Mouse (Mus musculus) effector memory CD4-positive, alpha-beta T cell, adult 7 months (primary cell): ENCODE measurements around the gene Slfn14. TPM values are rescaled to one million over a fixed set of nuclear protein-coding genes. Genes with fewer than 3 reads are reported as not detected.

Experiments
- polyA plus RNA-seq: library from polyadenylated mRNA; unstranded; fragments of 100-300 nt; shearing (Covaris generic); gene quantifications from one replicate; pipeline ENCODE4 v1.2.1, GENCODE M21; 2017

Slfn14 gene
- not detected for polyA plus RNA-seq

DNA sequence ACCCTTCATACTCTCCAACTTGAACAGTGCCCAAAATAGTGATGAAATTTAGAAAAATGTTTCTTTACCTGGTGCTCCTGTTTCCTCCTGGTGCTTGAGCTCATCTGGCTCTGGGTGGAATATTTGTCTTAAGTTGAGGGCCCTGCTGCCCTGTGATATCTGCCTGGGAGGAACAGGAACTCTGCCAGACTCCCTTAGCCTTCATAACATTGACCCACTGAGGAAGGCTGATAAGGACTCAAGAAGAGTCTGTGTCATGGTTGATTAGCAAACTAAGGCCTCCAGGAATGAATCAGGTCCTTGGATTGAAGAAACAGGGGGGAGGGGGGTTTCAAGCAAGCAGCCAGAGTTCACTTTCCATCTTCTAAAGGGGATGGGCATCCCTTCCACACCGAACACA, at the start of gene Slfn14:
Slfn14 (minus strand) TSS at position 161 of the 400 bp plus-strand sequence.

DNA sequence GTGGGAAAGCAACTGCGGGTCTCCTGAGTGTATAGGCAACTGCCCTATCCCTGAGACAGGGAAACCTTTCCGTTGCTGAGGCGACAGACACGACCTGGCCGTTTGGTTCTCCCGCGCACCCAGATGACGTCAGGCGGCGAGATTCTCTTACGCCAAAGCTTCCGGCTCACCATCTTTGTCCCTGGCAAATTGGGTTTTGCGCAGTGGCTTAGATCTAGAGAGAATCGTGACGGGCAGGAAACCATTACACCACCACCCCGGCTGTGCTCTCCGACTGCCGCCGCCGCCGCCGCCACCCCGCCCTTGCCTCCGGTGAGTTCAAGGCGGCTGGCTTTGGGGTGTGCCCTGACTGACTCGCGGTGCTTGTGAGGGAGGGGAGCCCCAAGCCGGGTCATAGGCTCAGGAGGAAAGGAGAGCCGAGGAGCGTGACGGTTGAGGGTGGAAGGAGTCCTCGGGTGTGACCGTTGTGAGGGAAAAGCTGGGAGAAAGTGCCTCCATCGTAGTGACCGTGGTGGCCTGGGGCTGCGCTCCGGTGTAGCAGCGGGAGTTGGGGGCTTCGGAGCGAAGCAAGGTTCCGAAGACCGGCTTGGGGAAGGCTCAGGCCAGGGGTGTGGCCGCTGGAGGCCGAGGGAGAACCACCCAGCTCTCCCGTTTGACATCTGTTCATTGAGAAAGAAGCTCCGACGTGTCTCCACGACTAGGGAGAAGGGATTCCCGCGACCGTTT, 16.2 kb upstream of the Slfn14 start, which contains the start of gene Pex12:
Pex12 (minus strand) TSS at position 61 of the 726 bp plus-strand sequence.

DNA sequence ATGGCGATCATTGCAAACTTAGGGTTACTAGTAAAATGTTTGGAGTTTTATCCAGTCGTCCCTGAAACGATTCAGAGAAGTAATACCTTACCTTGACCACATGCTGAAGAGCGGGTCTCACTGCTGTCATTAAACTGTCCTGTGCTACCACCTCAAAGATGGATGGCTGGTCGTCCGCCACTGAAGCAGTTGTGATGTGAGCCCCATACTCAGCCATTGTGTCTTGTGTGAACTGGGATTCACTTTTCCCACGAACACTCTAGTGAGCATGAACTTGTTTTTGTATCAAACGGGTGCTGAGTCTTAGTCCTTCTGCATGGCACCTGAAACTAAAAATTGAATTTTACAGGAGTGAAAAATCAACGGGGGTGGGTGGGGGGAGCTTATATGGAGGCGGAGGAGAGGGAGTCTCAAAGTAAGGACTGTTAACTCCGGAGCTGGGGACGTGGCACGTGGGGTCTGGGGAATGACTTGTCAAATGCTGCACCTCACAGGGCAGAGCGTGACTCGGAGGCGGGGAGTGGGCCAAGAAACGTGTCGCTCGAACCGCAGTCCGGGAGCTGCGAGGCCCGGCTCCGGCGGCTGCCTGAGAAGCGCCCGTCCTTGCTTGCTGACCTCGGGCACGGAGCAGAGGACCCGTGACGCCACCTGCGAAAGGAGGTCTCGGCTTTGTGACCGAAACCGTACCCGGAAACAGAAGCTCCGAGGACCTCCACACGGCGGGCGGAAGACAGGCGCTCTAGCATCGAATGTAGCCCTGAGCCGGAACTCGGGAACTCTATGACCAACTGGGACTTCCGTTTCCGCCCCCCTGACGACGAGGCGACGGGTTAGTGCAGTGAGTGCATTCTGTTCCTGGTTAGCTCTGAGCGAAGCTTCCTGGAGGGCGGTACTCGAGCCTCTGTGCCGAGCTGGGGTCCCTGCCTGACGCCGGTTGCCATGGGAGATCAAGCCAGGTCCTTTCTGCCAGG, 12.0 kb upstream of the Slfn14 start, which contains the start of gene Ap2b1:
Ap2b1 (plus strand) TSS at position 800 of the 971 bp plus-strand sequence.

Other genes starting within 250 kb of the Slfn14 start
- gene Slfn2, start 221.6 kb downstream of the Slfn14 start, polyA plus RNA-seq, result 878 TPM
- 104 TPM for gene Slfn1, start 169.9 kb downstream of the Slfn14 start, polyA plus RNA-seq
- not detected for gene Slfn4, start 111.5 kb downstream of the Slfn14 start, polyA plus RNA-seq
- 2.0 TPM for gene Slfn3, start 95.4 kb downstream of the Slfn14 start, polyA plus RNA-seq
- gene Ap2b1, start 12.3 kb upstream of the Slfn14 start, polyA plus RNA-seq, result 41.8 TPM
- gene Pex12, start 15.9 kb upstream of the Slfn14 start, polyA plus RNA-seq, result 12.9 TPM
- not detected for gene Rasl10b, start 122.4 kb upstream of the Slfn14 start, polyA plus RNA-seq
- 0.29 TPM for gene Gas2l2, start 142.7 kb upstream of the Slfn14 start, polyA plus RNA-seq
- gene 1700020L24Rik, start 151.0 kb upstream of the Slfn14 start, polyA plus RNA-seq, result 1.1 TPM
- gene Mmp28, start 176.3 kb upstream of the Slfn14 start, polyA plus RNA-seq, result not detected
- 21.3 TPM for gene Taf15, start 186.4 kb upstream of the Slfn14 start, polyA plus RNA-seq
- gene Heatr9, start 235.4 kb upstream of the Slfn14 start, polyA plus RNA-seq, result 1.3 TPM
- gene Ccl5, start 243.8 kb upstream of the Slfn14 start, polyA plus RNA-seq, result 3,826 TPM